Mouse (Mus musculus) thymus, postnatal 36 days (tissue): Measurements from ENCODE around the gene Anapc15.

Source experiments
- DNase-seq, 2 experiments: peaks; one replicate each; pipeline ENCODE4 v3.0.0; 2022; ENCODE audit warnings: mixed read lengths in 2 of 2

The Anapc15 gene

GRCm38 (mm10) chr7:101851689-101852088 is 11.8 kb upstream of the Anapc15 start:
- no peak for DNase-seq

- no peak for DNase-seq
Measured at GRCm38 (mm10) chr7:101852846-101853245, 10.7 kb upstream of the Anapc15 start.

GRCm38 (mm10) chr7:101853816-101854215 is 9.7 kb upstream of the Anapc15 start:
- DNase-seq, result no peak

- no peak for DNase-seq
Measured at GRCm38 (mm10) chr7:101857094-101857493, 6.4 kb upstream of the Anapc15 start, which contains the start of gene Folr2. TSS of gene Folr2 (minus strand) at chr7:101857194.

GRCm38 (mm10) chr7:101858362-101858761 is 5.2 kb upstream of the Anapc15 start:
- no peak for DNase-seq

- DNase-seq, result no peak
Measured at GRCm38 (mm10) chr7:101860978-101861377, 2.5 kb upstream of the Anapc15 start.

- DNase-seq, result no peak
Measured at GRCm38 (mm10) chr7:101862291-101862690, 1.2 kb upstream of the Anapc15 start.

- DNase-seq, result no peak
Measured at GRCm38 (mm10) chr7:101866491-101867265, 3.2 kb downstream of the Anapc15 start.

- DNase-seq, result no peak
Measured at GRCm38 (mm10) chr7:101867482-101867881, 4.0 kb downstream of the Anapc15 start.

GRCm38 (mm10) chr7:101868241-101869162 is 5.0 kb downstream of the Anapc15 start:
- no peak for DNase-seq

GRCm38 (mm10) chr7:101869163-101869500 is 5.6 kb downstream of the Anapc15 start:
- DNase-seq, result no peak

- DNase-seq, result no peak
Measured at GRCm38 (mm10) chr7:101870629-101871028, 7.1 kb downstream of the Anapc15 start, which contains the start of gene Folr1. TSS of gene Folr1 (minus strand) at chr7:101870788.

GRCm38 (mm10) chr7:101871296-101871695 is 7.8 kb downstream of the Anapc15 start:
- no peak for DNase-seq

- no peak for DNase-seq
Measured at GRCm38 (mm10) chr7:101875978-101876377, 12.5 kb downstream of the Anapc15 start.

- no peak for DNase-seq
Measured at GRCm38 (mm10) chr7:101880855-101881254, 17.3 kb downstream of the Anapc15 start.

- no peak for DNase-seq
Measured at GRCm38 (mm10) chr7:101882413-101883154, 19.1 kb downstream of the Anapc15 start.

GRCm38 (mm10) chr7:101884160-101884559 is 20.6 kb downstream of the Anapc15 start:
- DNase-seq, result no peak

GRCm38 (mm10) chr7:101886274-101886673 is 22.8 kb downstream of the Anapc15 start:
- DNase-seq, result no peak

GRCm38 (mm10) chr7:101888460-101888859 is 24.9 kb downstream of the Anapc15 start:
- no peak for DNase-seq

- DNase-seq, result no peak
Measured at GRCm38 (mm10) chr7:101895695-101896094, 32.2 kb downstream of the Anapc15 start.

GRCm38 (mm10) chr7:101896104-101897066 is 32.9 kb downstream of the Anapc15 start:
- peak; percentile 95 to 97 for DNase-seq
